Mouse (Mus musculus): ENCODE results near the gene Bend7. TPM values are rescaled to one million over a fixed set of nuclear protein-coding genes. Genes with fewer than 3 reads are reported as not detected.

Gene Bend7
- polyA plus RNA-seq (2015; fragmentation: Nextera tagmentation; extraction: Ambion mirVana): 6.3 and 6.9 TPM in 2 replicates

- H3K9me3 ChIP-seq: no peaks in the 10 kb centered on the region
- peak within 1 kb of the TSS; percentile 68 for H3K4me3 ChIP-seq
- peaks cover 20% of the 10 kb centered on the region for H3K4me1 ChIP-seq (replicated peaks)
- H3K4me2 ChIP-seq: peak within 1 kb of the TSS; percentile 81
- H3K27me3 ChIP-seq: peaks cover 13% of the 10 kb centered on the region
- peak within 1 kb of the TSS; percentile 86 for H3K27ac ChIP-seq
- peak; percentile 89 for ATAC-seq (ENCODE audit: low FRiP score)
- peak within 1 kb of the TSS; percentile 80 for H3K9ac ChIP-seq
- H3K36me3 ChIP-seq: no peaks in the 10 kb centered on the region
- under 1% methylated on average over 88 of the region's 124 CpGs for WGBS
Observed at GRCm38 (mm10) chr2:4717769-4718661, at the start of gene Bend7. Bend7 (plus strand) TSS chr2:4717831.

DNA sequence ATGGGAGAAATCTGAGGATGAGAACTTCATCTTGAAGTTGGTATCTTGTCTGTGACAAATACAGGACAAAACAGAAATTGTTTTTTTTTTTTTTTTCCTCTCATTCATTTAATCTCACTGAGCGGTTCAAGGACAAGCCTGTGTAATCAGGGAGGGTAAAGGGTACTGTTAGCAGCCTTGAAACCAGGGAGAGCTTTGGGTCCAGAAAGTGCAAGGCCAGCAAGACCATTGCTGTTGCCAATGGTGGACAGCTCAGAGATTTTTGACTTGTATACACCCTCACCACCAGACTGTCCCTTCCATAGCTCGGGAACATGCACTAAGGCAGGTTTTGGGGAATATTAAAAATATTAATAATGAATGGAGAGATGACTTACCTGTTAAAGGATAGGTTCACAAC, 49.0 kb upstream of the Bend7 start:
- no peaks in the 10 kb centered on the region for H3K27me3 ChIP-seq
- ATAC-seq (ENCODE audit: low FRiP score): no peak
- H3K36me3 ChIP-seq: no peaks in the 10 kb centered on the region
- no peak overlapping the region for H3K4me2 ChIP-seq
- WGBS: 77% methylated on average over 2 of the region's 2 CpGs
- no peak overlapping the region for H3K27ac ChIP-seq
- no peaks in the 10 kb centered on the region for H3K9me3 ChIP-seq
- no peak overlapping the region for H3K4me3 ChIP-seq
- H3K4me1 ChIP-seq (replicated peaks): no peaks in the 10 kb centered on the region
- H3K9ac ChIP-seq: no peak overlapping the region

DNA sequence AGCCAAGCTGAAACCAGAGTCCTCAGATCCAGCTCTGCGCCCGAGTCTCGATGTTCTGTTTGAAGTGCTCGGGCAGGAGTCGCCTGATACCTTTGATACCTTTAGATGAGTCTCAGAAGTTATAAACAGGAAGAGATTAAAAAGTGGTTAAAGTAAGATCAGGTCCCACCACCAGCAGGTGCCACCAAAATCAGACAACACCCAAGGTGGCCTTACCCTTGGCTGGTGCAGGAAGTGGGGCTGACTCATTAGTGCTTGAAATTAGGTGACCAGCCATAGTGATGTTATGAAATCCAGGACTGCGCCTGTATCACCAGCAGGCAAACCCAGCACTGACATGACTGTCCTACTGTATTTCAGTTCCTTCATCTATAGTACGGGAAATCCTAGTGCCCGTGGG, 47.9 kb upstream of the Bend7 start:
- Histone ChIP-seq H3K4me2 (no peak overlapping the region), H3K9ac (no peak overlapping the region), H3K36me3 (no peaks in the 10 kb centered on the region), H3K27me3 (no peaks in the 10 kb centered on the region), H3K9me3 (no peaks in the 10 kb centered on the region), H3K4me1 (replicated peaks) (no peaks in the 10 kb centered on the region), H3K4me3 (no peak overlapping the region), H3K27ac (no peak overlapping the region)
- WGBS: 91% methylated on average over 8 of the region's 8 CpGs
- no peak for ATAC-seq (ENCODE audit: low FRiP score)

DNA sequence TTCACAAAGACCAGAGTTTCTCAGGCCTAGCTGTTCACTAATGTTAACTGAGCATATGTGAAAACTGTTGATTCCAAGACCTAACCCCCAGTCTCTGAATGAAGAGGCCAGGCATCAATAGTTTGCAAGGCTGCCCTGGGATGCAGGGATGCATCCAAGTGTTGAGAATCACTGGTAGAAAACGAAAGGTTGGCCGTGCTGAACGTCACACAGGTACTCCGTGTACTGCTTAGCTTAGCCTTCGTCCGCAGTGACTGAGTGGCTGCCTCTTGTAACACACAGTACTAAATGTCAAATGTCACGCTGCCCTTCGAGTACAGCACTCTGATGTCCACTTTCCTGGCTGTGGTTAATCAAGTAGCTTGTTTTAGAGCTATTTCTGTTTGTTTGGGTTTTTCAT, 46.0 kb upstream of the Bend7 start:
- Histone ChIP-seq H3K9me3 (no peaks in the 10 kb centered on the region), H3K36me3 (no peaks in the 10 kb centered on the region), H3K4me3 (no peak overlapping the region), H3K4me2 (no peak overlapping the region), H3K4me1 (replicated peaks) (no peaks in the 10 kb centered on the region), H3K9ac (no peak overlapping the region), H3K27ac (no peak overlapping the region), H3K27me3 (no peaks in the 10 kb centered on the region)
- ATAC-seq (ENCODE audit: low FRiP score): no peak
- WGBS: 92% methylated on average over 8 of the region's 8 CpGs

DNA sequence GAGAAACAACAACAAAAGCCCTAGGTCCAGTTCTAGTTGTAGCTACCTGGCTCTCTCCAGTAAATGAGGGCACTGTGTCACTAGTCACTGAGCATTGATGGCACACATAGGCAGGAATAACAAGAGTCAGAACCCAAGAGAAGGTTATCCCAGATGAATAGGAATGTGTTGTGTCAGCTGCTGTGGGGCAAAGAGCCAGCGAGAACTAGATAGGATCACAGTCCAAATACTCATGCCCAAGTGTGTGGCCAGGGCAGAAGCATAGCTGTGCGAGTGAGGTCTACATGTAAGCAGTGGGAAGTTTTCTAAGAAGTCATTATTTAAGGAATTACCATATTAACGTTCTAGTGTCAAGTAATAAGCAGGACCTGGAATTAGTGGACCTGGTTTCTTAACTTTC, 37.7 kb upstream of the Bend7 start:
- Histone ChIP-seq H3K4me2 (no peak overlapping the region), H3K9ac (no peak overlapping the region), H3K27ac (no peak overlapping the region), H3K9me3 (no peaks in the 10 kb centered on the region), H3K36me3 (no peaks in the 10 kb centered on the region), H3K4me3 (no peak overlapping the region), H3K27me3 (no peaks in the 10 kb centered on the region), H3K4me1 (replicated peaks) (no peaks in the 10 kb centered on the region)
- WGBS: 86% methylated on average over 3 of the region's 3 CpGs
- no peak for ATAC-seq (ENCODE audit: low FRiP score)

DNA sequence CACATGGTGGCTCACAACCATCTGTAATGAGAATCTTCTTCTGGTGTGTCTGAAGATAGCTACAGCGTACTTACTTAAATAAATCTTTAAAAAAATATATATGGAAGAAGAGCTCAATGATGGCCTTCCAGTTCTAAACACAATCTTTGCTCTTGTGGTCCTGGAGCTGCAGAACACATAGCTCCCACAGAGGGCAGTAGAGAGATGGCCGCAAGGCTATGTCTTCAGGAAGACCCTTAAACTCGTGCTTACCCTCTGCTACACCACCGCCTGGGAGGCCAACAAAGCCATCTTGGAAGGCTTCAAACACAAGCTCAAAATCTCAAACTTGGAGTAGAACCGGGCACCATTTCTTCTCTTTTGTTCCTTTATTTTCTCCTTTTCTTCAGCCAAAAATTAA, 6.4 kb upstream of the Bend7 start:
- Histone ChIP-seq H3K36me3 (no peaks in the 10 kb centered on the region), H3K27ac (no peak overlapping the region), H3K4me1 (replicated peaks) (no peaks in the 10 kb centered on the region), H3K9ac (no peak overlapping the region), H3K4me2 (no peak overlapping the region), H3K4me3 (no peak overlapping the region), H3K9me3 (no peaks in the 10 kb centered on the region), H3K27me3 (peaks cover 10% of the 10 kb centered on the region)
- no peak for ATAC-seq (ENCODE audit: low FRiP score)
- WGBS: 48% methylated on average over 5 of the region's 5 CpGs

DNA sequence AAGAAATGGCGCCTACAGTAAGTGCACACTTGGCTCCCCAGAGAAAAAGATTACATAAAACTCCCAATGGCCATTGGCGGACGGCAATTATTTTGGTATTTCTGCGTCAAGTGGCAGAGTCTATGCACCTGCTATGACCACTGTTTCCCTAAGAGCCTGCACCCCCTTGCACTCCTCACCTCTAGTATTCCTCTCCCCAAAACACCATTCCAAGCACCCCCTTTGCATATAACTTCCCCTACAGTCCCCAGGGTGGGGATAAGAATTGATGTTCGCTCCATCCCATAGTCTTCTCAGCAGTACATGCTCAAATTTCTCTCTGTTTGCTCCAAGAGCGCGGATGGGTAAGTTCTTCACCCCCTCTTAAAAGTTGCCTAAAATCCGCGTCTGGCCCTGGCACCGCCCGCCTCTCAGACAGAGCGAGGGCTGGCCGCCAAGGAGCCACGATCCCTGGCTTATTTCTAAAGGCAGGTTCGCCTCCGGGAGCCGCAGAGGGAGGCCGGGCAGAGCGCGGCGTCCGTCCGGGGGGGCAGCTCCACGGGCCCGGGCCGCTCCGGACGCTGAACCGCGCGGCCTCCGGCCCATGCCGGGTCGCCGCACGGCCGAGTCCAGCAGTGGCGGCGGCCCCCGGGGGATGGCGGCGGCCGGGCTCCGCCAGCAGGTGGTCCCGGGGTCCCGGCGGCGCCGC, 406 bp upstream of the Bend7 start:
- Histone ChIP-seq H3K27me3 (peaks cover 13% of the 10 kb centered on the region), H3K9me3 (no peaks in the 10 kb centered on the region), H3K36me3 (no peaks in the 10 kb centered on the region), H3K27ac (peak overlapping the region; percentile 86), H3K4me1 (replicated peaks) (peaks cover 20% of the 10 kb centered on the region), H3K9ac (peak overlapping the region; percentile 80), H3K4me2 (peak overlapping the region; percentile 81), H3K4me3 (peak overlapping the region; percentile 68)
- ATAC-seq (ENCODE audit: low FRiP score): peak; percentile 76
- 2% methylated on average over 43 of the region's 49 CpGs for WGBS

DNA sequence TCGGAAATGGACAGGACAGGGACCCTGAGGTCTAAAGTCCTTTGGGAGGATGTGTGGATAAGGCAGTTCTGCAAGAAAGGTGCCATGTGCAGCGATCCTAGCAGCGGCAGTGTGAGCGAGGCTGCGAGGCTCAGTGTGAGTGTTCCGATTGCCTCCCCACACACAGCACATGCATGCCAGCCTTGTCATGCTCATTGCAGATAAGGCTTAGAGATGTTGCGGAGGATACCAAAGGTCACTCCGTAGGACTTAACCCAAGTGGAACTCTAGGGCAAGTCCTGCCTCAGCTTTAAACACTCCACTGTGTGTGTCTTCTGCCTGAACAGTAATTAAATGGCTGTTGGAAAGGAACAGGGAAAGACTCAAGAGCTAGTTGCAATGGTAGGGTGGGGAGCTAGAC, 5.5 kb downstream of the Bend7 start:
- Histone ChIP-seq H3K4me3 (no peak overlapping the region), H3K4me1 (replicated peaks) (peaks cover 10% of the 10 kb centered on the region), H3K4me2 (no peak overlapping the region), H3K36me3 (0 out of 2 replicates have a peak, but pooled peaks cover under 1% of the 10 kb centered on the region), H3K9ac (no peak overlapping the region), H3K27ac (no peak overlapping the region), H3K9me3 (no peaks in the 10 kb centered on the region), H3K27me3 (no peaks in the 10 kb centered on the region)
- 92% methylated on average over 8 of the region's 8 CpGs for WGBS
- no peak for ATAC-seq (ENCODE audit: low FRiP score)

DNA sequence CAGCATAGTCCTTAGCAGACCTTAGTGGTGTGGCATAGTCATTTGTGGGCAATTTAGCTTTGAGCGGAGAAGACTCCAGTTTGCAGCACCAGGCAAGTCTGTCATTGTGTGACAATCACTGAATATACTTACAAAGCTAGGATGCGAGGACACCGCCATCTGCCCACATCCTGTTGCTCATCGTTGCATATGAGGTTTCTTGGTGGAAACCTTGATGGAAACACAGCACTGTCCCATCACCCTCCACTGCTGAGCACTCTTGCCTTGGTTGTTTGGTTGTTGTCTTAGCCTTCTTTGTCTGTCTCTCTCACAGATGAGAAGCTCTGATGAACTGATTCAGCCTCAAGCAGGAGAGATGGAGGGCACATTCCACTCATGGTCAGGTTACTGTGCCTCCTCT, 12.5 kb downstream of the Bend7 start:
- WGBS: 93% methylated on average over 4 of the region's 4 CpGs
- no peaks in the 10 kb centered on the region for H3K27me3 ChIP-seq
- H3K36me3 ChIP-seq: 0 out of 2 replicates have a peak, but pooled peaks cover 4% of the 10 kb centered on the region
- H3K4me2 ChIP-seq: no peak overlapping the region
- no peak overlapping the region for H3K9ac ChIP-seq
- no peak overlapping the region for H3K4me3 ChIP-seq
- no peak for ATAC-seq (ENCODE audit: low FRiP score)
- no peak overlapping the region for H3K27ac ChIP-seq
- no peaks in the 10 kb centered on the region for H3K9me3 ChIP-seq
- H3K4me1 ChIP-seq (replicated peaks): no peaks in the 10 kb centered on the region

DNA sequence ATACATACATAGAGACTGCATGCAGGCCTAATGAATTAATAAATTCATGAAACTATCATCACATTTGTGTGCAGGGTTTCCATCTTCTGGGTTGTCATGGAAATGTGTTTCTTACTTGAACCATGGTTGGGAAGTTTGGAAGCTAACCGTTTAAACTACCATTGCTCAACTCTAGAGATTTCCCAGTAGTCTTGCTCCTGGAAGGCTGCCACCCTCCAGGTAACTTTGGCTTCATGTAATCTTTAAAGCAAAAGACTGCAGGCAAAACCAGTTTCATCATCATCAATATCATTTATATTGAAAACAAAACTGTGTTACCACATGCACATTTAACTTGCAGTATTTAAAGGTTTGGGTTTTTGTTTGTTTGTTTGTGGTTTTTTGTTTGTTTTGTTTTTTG, 16.3 kb downstream of the Bend7 start:
- Histone ChIP-seq H3K27ac (no peak overlapping the region), H3K9me3 (no peaks in the 10 kb centered on the region), H3K4me3 (no peak overlapping the region), H3K36me3 (no peaks in the 10 kb centered on the region), H3K9ac (no peak overlapping the region), H3K27me3 (no peaks in the 10 kb centered on the region), H3K4me1 (replicated peaks) (no peaks in the 10 kb centered on the region), H3K4me2 (no peak overlapping the region)
- ATAC-seq (ENCODE audit: low FRiP score): no peak
- 94% methylated on average over 1 of the region's 1 CpGs for WGBS

GRCm38 (mm10) chr2:4736095-4736797, 18.6 kb downstream of the Bend7 start:
- Histone ChIP-seq H3K4me2 (no peak overlapping the region), H3K9me3 (no peaks in the 10 kb centered on the region), H3K4me1 (replicated peaks) (no peaks in the 10 kb centered on the region), H3K9ac (no peak overlapping the region), H3K36me3 (no peaks in the 10 kb centered on the region), H3K4me3 (no peak overlapping the region), H3K27ac (no peak overlapping the region), H3K27me3 (no peaks in the 10 kb centered on the region)
- 87% methylated on average over 7 of the region's 7 CpGs for WGBS
- no peak for ATAC-seq (ENCODE audit: low FRiP score)

GRCm38 (mm10) chr2:4736798-4737155, 19.1 kb downstream of the Bend7 start:
- H3K4me2 ChIP-seq: no peak overlapping the region
- no peak overlapping the region for H3K9ac ChIP-seq
- H3K9me3 ChIP-seq: no peaks in the 10 kb centered on the region
- H3K4me1 ChIP-seq (replicated peaks): no peaks in the 10 kb centered on the region
- no peak overlapping the region for H3K27ac ChIP-seq
- no peak for ATAC-seq (ENCODE audit: low FRiP score)
- H3K36me3 ChIP-seq: no peaks in the 10 kb centered on the region
- 87% methylated on average over 4 of the region's 4 CpGs for WGBS
- H3K27me3 ChIP-seq: no peaks in the 10 kb centered on the region
- H3K4me3 ChIP-seq: no peak overlapping the region

Data from hindbrain, embryonic 13.5 days (tissue).